Mouse (Mus musculus) heart, embryonic 14.5 days (tissue): Measurements from ENCODE around the gene Rps18. TPM values are rescaled to one million over a fixed set of nuclear protein-coding genes. Genes with fewer than 3 reads are reported as not detected.
"Not testable (repeated sequence)": the region's sequence is repeated elsewhere in the genome, so short reads cannot be mapped to it uniquely, and the experiment has no call there.

Experiments
- ATAC-seq: fragments of 200-750 bp; cut with Nextera tagmentation; 2 replicates; pipeline ENCODE4 v1.8.0; 2017; ENCODE audit warnings: low read depth, moderate TSS enrichment; ENCODE audit not compliant: insufficient number of reproducible peaks, insufficient read depth, low FRiP score
- H3K27ac ChIP-seq, 2 experiments: fragments of 200-500 bp in 1 of 2; fragments of 300-500 bp in 1 of 2; sonication (generic) in 1 of 2; replicated peaks in 1 of 2; 2 replicates each; pipeline ENCODE4 v1.5.1; 2012 to 2014; ENCODE audit warnings: low read depth in 2 of 2, low read length in 2 of 2, control low read depth in 1 of 2, mild to moderate bottlenecking in 1 of 2, mixed read lengths in 1 of 2; ENCODE audit not compliant: control insufficient read depth in 1 of 2, insufficient read depth in 1 of 2
- H3K27me3 ChIP-seq: fragments of 300-500 bp; sonication (generic); 2 replicates; pipeline ENCODE4 v1.6.1; 2014; ENCODE audit warnings: mild to moderate bottlenecking, low read length, control low read depth; ENCODE audit not compliant: control insufficient read depth, insufficient read depth
- H3K36me3 ChIP-seq: fragments of 300-500 bp; sonication (generic); 2 replicates; pipeline ENCODE4 v1.6.1; 2014; ENCODE audit warnings: mild to moderate bottlenecking, control low read depth, low read length, mixed read lengths; ENCODE audit not compliant: control insufficient read depth, insufficient read depth
- H3K4me1 ChIP-seq, 2 experiments: fragments of 200-500 bp in 1 of 2; fragments of 300-500 bp in 1 of 2; sonication (generic) in 1 of 2; 2 replicates each; pipeline ENCODE4 v1.6.1; 2012 to 2014; ENCODE audit warnings: low read length in 2 of 2, control low read depth in 1 of 2, mixed read lengths in 1 of 2; ENCODE audit not compliant: control insufficient read depth in 2 of 2, insufficient read depth in 2 of 2
- H3K4me2 ChIP-seq: fragments of 300-500 bp; sonication (generic); 2 replicates; pipeline ENCODE4 v1.6.1; 2014; ENCODE audit warnings: mild to moderate bottlenecking, low read length
- H3K4me3 ChIP-seq, 2 experiments: fragments of 200-500 bp in 1 of 2; fragments of 300-500 bp in 1 of 2; sonication (generic) in 1 of 2; 2 replicates each; pipeline ENCODE4 v1.5.1; 2012 to 2014; ENCODE audit warnings: low read length in 2 of 2, mild to moderate bottlenecking in 2 of 2, control low read depth in 1 of 2, low read depth in 1 of 2, moderate library complexity in 1 of 2; ENCODE audit not compliant: control insufficient read depth in 1 of 2, insufficient read depth in 1 of 2
- H3K9ac ChIP-seq: fragments of 300-500 bp; sonication (generic); 2 replicates; pipeline ENCODE4 v1.6.1; 2014; ENCODE audit warnings: mild to moderate bottlenecking, low read length
- H3K9me3 ChIP-seq: fragments of 300-500 bp; sonication (generic); 2 replicates; pipeline ENCODE4 v1.6.1; 2016; ENCODE audit warnings: low read length, control low read depth; ENCODE audit not compliant: control insufficient read depth
- WGBS: fragments of 180-500 bp; shearing (Covaris S2); extraction: QIAGEN DNeasy Blood & Tissue Kit; methylation state at CpG from one replicate; pipeline ENCODE4 v1.1.7; 2014; 5-methylcytosine and 5-hydroxymethylcytosine counted together
- polyA plus RNA-seq: library from polyadenylated mRNA; unstranded; fragments of >200 nt; fragmentation: Nextera tagmentation; extraction: Ambion mirVana; gene quantifications from 2 replicates; pipeline ENCODE4 v1.2.1, GENCODE M21; 2014

Rps18 gene
- polyA plus RNA-seq, 1 experiment from 2014 or later: 1,186 TPM

DNA sequence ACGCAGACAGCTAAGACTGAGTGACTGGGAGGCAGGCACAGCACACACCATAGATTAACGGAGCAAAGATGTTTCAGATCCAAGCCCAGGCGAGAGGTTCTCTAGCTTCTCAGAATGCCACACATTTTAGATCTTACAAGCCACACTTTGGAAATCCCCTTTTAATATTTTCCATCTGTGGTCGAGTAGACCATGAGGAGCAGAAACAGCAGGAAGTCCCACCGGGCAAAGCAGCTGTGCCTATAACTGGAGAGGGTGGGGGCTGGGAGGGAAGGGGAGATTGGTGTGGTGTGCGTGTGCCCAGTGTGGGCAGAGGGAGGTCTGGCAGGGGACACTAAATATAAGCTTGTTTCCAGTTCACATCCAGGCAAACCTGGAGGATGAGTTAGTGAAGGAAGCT, 1.7 kb upstream of the Rps18 start:
- H3K36me3 ChIP-seq: peaks cover 69% of the 10 kb centered on the region
- ATAC-seq: no peak

DNA sequence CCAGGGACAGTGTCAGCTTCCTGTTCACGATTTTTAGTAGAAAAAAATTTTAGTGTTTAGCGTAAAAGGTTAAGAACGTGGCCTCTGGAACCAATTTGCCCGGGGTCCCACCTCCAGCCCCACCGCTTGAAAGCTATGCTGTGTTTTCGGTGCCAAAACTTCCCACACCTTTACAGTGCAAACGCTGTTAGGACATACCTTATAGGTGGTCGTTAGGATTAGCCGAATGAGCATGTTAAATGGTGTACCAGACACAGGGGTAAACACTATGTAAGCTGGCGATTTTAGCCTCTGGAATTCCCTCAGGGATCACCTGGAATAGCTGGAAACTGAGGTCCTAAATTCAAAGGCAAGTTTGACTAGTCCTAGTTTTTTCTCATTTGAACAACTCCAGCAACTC, 535 bp upstream of the Rps18 start:
- peak overlapping the region in 1 of 2 experiments; percentile 89; a peak in 2 of 4 replicates for H3K27ac ChIP-seq
- peaks cover 8 to 39% of the 10 kb centered on the region in 2 experiments for H3K4me1 ChIP-seq
- peak overlapping the region; percentile 80 for H3K4me2 ChIP-seq
- H3K4me3 ChIP-seq: peak overlapping the region; percentile 86 to 90
- WGBS: 6% methylated on average over 10 of the region's 10 CpGs
- H3K9me3 ChIP-seq: no peaks in the 10 kb centered on the region
- no peak for ATAC-seq
- no peaks in the 10 kb centered on the region for H3K27me3 ChIP-seq
- H3K36me3 ChIP-seq: peaks cover 67% of the 10 kb centered on the region
- H3K9ac ChIP-seq: peak overlapping the region; percentile 87

More for the DNA sequence above, 1.7 kb upstream of the Rps18 start:
- H3K4me3 ChIP-seq: no peak overlapping the region
- H3K4me1 ChIP-seq: peaks cover 5 to 28% of the 10 kb centered on the region in 2 experiments
- H3K27me3 ChIP-seq: no peaks in the 10 kb centered on the region
- H3K9me3 ChIP-seq: no peaks in the 10 kb centered on the region
- no peak overlapping the region for H3K4me2 ChIP-seq
- 91% methylated on average over 6 of the region's 6 CpGs for WGBS
- no peak overlapping the region for H3K27ac ChIP-seq
- H3K9ac ChIP-seq: no peak overlapping the region

DNA sequence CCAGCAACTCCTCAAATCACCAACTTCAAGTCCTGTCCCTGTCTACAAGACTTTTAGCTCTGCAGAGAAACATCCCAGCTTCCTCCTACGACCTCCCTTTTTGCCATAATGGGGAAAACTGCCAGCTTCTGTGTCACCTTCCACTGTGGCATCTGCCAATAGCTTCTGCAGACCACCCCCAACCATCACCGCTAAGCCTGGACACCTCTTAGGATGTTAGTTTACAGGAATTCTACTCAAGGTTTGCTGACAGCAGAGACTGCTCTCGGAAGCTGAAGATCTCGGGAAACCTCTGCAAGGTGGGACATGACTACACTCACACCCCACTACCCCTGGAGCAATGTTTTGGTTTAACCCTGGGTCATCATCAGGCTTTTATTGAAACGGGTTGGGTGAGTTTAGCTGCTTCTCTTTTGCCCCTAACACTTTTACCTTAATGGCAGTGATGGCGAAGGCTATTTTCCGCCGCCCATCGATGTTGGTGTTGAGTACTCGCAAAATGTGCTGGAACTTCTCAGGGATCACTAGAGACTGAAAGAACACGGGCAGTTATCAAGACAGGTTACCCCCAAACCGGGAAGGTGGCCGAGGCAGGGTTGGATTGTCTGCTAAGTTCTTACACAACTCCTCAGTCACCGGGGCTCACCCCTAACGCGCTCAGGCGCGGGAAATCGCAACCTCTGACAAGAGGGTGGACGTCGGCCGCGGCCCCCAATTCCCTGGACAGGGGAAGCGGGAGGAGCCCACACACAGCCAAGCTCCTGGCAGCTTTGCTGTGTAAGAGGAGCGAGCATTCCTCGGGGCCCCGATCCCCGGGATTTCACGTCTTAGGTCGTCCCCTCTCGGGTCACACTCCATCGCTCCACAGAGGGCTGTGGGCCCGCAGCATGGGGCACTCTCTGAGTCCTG, 901 bp downstream of the Rps18 start:
- Histone ChIP-seq H3K9ac (peak overlapping the region; percentile 99), H3K27ac (peak overlapping the region; percentile 81 to 89), H3K36me3 (peaks cover 58% of the 10 kb centered on the region), H3K4me2 (peak overlapping the region; percentile 80), H3K27me3 (no peaks in the 10 kb centered on the region), H3K4me1 (peaks cover 19 to 50% of the 10 kb centered on the region in 2 experiments), H3K4me3 (peak overlapping the region; percentile 61 to 90), H3K9me3 (no peaks in the 10 kb centered on the region)
- peak; percentile 12; the same call in 1 of the 2 replicates for ATAC-seq
- under 1% methylated on average over 33 of the region's 33 CpGs for WGBS

DNA sequence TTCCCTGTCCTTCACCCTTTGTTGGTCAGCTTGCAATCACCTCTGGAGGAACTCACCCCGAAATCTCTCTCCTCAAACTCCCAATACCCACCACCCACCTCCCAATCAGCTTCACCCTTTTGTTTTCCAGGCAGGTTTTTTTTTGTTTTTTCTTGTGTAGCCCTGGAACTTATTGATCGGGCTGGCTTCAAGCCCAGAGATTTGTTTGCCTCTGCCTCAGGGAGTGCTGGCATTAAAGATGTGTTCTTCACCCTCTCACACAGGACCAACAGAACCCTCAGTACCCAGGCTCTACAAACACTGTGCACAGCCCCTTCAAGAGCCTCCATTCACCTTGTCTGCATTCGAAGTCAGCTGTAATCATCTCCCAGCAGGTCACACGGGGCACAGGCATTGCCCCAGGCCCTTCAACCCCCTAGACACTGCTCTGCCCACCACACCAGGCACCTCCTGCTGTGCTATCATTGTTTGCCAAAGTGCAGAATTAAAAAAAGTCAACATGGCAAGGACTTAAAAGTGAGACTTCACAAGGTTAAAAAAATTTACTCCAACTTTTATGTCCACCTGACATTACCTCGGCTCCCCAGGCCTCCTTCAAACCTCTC, 1.7 kb downstream of the Rps18 start:
- no peaks in the 10 kb centered on the region for H3K27me3 ChIP-seq
- peak overlapping the region; percentile 61 to 90 for H3K4me3 ChIP-seq
- peaks cover 21 to 50% of the 10 kb centered on the region in 2 experiments for H3K4me1 ChIP-seq
- H3K9me3 ChIP-seq: no peaks in the 10 kb centered on the region
- H3K36me3 ChIP-seq: peaks cover 58% of the 10 kb centered on the region
- peak overlapping the region; percentile 99 for H3K9ac ChIP-seq
- H3K27ac ChIP-seq: 0 out of 4 replicates have a peak overlapping the region, but pooled peaks of 1 of the 2 experiments have one; percentile 89
- peak overlapping the region; percentile 80 for H3K4me2 ChIP-seq
- no peak for ATAC-seq
- WGBS: 45% methylated on average over 5 of the region's 5 CpGs

DNA sequence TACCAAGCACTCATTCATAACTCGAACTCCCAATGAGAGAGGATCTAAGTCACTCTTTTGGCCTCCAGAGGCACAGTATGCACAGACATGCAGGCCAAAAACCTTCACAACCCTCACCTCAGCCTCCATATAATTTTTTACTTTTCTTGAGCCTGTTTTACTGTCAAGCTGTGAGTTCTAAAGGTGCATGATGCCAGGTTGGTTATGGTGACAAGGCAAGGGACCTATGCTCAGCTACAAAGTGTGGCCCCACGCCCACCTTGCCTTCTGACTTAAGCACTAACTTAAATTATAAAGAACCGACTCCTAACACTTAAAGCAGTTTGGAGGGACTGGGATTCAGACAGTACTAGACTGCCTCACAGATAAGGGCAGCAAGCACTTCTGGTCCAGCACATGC, 2.5 kb downstream of the Rps18 start:
- Histone ChIP-seq H3K4me2 (0 out of 2 replicates have a peak overlapping the region, but pooled peaks have one; percentile 80), H3K27me3 (no peaks in the 10 kb centered on the region), H3K4me1 (peaks cover 21 to 50% of the 10 kb centered on the region in 2 experiments), H3K4me3 (no peak overlapping the region), H3K9me3 (no peaks in the 10 kb centered on the region), H3K36me3 (peaks cover 55% of the 10 kb centered on the region), H3K9ac (peak overlapping the region; percentile 99), H3K27ac (no peak overlapping the region)
- 87% methylated on average over 3 of the region's 3 CpGs for WGBS
- no peak for ATAC-seq

DNA sequence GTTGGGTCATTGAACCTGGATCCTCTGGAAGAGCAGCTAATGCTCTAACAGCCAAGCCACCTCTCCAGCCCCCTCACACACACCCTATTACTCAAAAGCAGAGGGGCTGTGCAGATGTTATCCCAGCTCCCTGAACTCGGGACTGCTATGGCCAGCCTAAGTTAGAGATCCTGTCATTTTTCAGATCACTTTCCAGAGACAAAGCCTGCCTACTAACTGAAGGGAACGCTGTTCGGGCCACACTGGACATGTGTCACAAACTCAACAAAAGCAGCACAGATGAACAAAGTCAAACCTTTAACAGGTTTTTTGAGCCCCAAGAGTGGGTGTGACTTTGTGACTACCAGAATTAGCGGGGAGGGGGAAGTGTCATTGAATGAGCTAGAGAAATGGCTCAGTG, 2.9 kb downstream of the Rps18 start:
- peak overlapping the region; percentile 99 for H3K9ac ChIP-seq
- H3K9me3 ChIP-seq: no peaks in the 10 kb centered on the region
- H3K27ac ChIP-seq: no peak overlapping the region
- no peak for ATAC-seq
- 82% methylated on average over 4 of the region's 4 CpGs for whole genome bisulfite sequencing
- H3K36me3 ChIP-seq: peaks cover 55% of the 10 kb centered on the region
- peaks cover 21 to 50% of the 10 kb centered on the region in 2 experiments for H3K4me1 ChIP-seq
- no peak overlapping the region for H3K4me2 ChIP-seq
- H3K4me3 ChIP-seq: no peak overlapping the region
- H3K27me3 ChIP-seq: no peaks in the 10 kb centered on the region

DNA sequence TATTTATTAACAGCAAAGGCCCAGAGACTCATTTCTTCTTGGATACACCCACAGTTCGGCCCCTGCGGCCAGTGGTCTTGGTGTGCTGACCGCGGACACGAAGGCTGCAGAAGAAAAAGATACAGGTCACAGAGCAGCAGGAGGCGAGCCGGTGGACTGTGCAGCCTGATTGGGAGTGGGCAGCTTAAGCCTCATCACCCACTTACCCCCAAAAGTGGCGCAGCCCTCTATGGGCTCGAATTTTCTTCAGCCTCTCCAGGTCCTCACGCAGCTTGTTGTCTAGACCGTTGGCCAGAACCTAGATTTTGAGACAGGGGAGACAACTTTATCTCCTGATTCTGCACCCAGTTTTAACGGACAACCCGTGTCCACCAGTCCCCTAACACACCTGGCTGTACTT, 3.8 kb downstream of the Rps18 start:
- not testable (repeated sequence) for H3K27me3 ChIP-seq, ATAC-seq, H3K9me3 ChIP-seq, H3K27ac ChIP-seq
- peak overlapping the region; percentile 97 for H3K4me2 ChIP-seq
- H3K9ac ChIP-seq: peak overlapping the region; percentile 78
- H3K36me3 ChIP-seq: peaks cover 57% of the 10 kb centered on the region
- peaks cover 21 to 50% of the 10 kb centered on the region in 2 experiments for H3K4me1 ChIP-seq
- peak overlapping the region in 1 of 2 experiments; percentile 56; a peak in 1 of 4 replicates for H3K4me3 ChIP-seq
- 74% methylated on average over 13 of the region's 13 CpGs for WGBS
